ENCODE assay signal across 9 mouse cellular contexts in the genomic region with DNA sequence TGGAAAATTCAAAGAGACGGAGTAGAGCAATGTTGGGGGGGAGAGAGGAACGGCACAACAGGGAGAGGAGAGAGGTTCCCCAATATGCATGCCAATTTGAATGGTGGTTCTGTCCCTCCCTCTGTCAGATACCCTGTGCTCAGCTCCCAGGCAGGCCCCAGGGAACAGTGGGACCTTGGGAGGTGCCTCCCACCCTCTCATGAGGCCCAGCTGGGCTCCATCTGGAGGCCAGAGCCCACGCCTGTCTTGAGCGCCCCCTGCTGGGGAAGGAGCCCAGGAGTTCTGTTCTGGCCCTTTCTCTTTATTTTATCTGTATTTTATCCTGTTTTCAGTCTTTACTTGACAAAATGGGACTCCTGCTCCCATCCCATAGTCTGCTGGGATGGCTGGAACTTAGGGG. TPM values are rescaled to one million over a fixed set of nuclear protein-coding genes. Genes with fewer than 3 reads are reported as not detected.
DNase-seq lines count a peak whose midpoint lies in the region; ATAC-seq and TF ChIP-seq lines count a peak whose summit lies in the region.
"Had no signal": no experiment of that assay in that cellular context is flagged by ENCODE, and none has a peak within 500 bp of the region (broad histone marks: within the 10 kb centered on the region; RNA-seq: fewer than 3 reads in every experiment).

No protein-coding gene starts in this region.

- no peak overlapping the region for H3K9ac ChIP-seq in intestine, embryonic 14.5 days (ENCODE audit: low read length)
- no peak overlapping the region for H3K9ac ChIP-seq in intestine, embryonic 16.5 days (ENCODE audit: low read depth, low read length)
- H3K9ac ChIP-seq in liver, embryonic 13.5 days, result no peak overlapping the region
- H3K9ac ChIP-seq in hindbrain, embryonic 12.5 days, result no peak overlapping the region

- H3K27me3 ChIP-seq in intestine, embryonic 14.5 days (replicated peaks; ENCODE audit: control insufficient read depth, insufficient read depth, low read length), result peaks cover 2% of the 10 kb centered on the region; the same call in 1 of the 2 replicates
- no peaks in the 10 kb centered on the region for H3K27me3 ChIP-seq in intestine, embryonic 16.5 days (replicated peaks; ENCODE audit: control insufficient read depth, insufficient read depth, low read length)
- H3K27me3 ChIP-seq in E14TG2a.4 (ENCODE audit: insufficient read depth, low read length), result no peaks in the 10 kb centered on the region
- H3K27me3 ChIP-seq in liver, embryonic 13.5 days, result peaks cover 15% of the 10 kb centered on the region
- H3K27me3 ChIP-seq in spleen, adult 2 months (ENCODE audit: control insufficient read depth, insufficient read depth, low read length), result no peaks in the 10 kb centered on the region
- peaks cover 18% of the 10 kb centered on the region for H3K27me3 ChIP-seq in hindbrain, embryonic 12.5 days

- no peak overlapping the region for H3K4me2 ChIP-seq in intestine, embryonic 14.5 days (ENCODE audit: low read length)
- no peak overlapping the region for H3K4me2 ChIP-seq in intestine, embryonic 16.5 days (ENCODE audit: low read depth, low read length)
- H3K4me2 ChIP-seq in liver, embryonic 13.5 days, result no peak overlapping the region
- no peak overlapping the region for H3K4me2 ChIP-seq in hindbrain, embryonic 12.5 days (replicated peaks)

- peak; percentile 80 for DNase-seq in intestine, embryonic 14.5 days (ENCODE audit: low spot score)
- DNase-seq in brain, embryonic 14.5 days (ENCODE audit: low read depth), result peak; percentile 64
- DNase-seq in heart, postnatal 14 days, result peak; percentile 78 to 83
- peak; percentile 42 for DNase-seq in liver, embryonic 13.5 days
- peak in 1 of 2 experiments; percentile 66 for DNase-seq in spleen, adult 2 months (ENCODE audit: low read depth in 1 of 2, low spot score in 2 of 2)

- TF ChIP-seq POLR2A in brain, embryonic 14.5 days (IDR thresholded peaks at IDR 0.05; ENCODE audit: borderline replicate concordance, extremely low read depth, insufficient read depth, insufficient read length, poor library complexity, severe bottlenecking), result no peak
- no peak for TF ChIP-seq POLR2A in spleen, adult 2 months (IDR thresholded peaks at IDR 0.05; ENCODE audit: low read depth, low read length)

- intact Hi-C loops in heart, postnatal 14 days (cut with DNase I), result loop anchor here (1.0 to 5.0 kb wide), 2 partner anchors 48 to 87 kb away; no protein-coding TSS in a partner anchor

- H3K9me3 ChIP-seq in intestine, embryonic 14.5 days (ENCODE audit: control insufficient read depth, low read length), result no peaks in the 10 kb centered on the region
- H3K9me3 ChIP-seq in intestine, embryonic 16.5 days (ENCODE audit: control insufficient read depth, low read length), result no peaks in the 10 kb centered on the region
- H3K9me3 ChIP-seq in E14TG2a.4 (ENCODE audit: low read length), result no peaks in the 10 kb centered on the region
- H3K9me3 ChIP-seq in liver, embryonic 13.5 days (replicated peaks), result no peaks in the 10 kb centered on the region
- no peaks in the 10 kb centered on the region for H3K9me3 ChIP-seq in hindbrain, embryonic 12.5 days (replicated peaks)

- H3K36me3 ChIP-seq in intestine, embryonic 14.5 days (ENCODE audit: control insufficient read depth, insufficient read depth, low read length), result no peaks in the 10 kb centered on the region
- no peaks in the 10 kb centered on the region for H3K36me3 ChIP-seq in intestine, embryonic 16.5 days (ENCODE audit: control insufficient read depth, insufficient read depth, low read length)
- peaks cover 18% of the 10 kb centered on the region for H3K36me3 ChIP-seq in E14TG2a.4 (ENCODE audit: insufficient read depth, low read length)
- H3K36me3 ChIP-seq in liver, embryonic 13.5 days, result no peaks in the 10 kb centered on the region
- no peaks in the 10 kb centered on the region for H3K36me3 ChIP-seq in spleen, adult 2 months (ENCODE audit: control insufficient read depth, insufficient read depth, low read length)
- no peaks in the 10 kb centered on the region for H3K36me3 ChIP-seq in hindbrain, embryonic 12.5 days

- WGBS in intestine, embryonic 14.5 days, result 29% methylated on average over 4 of the region's 4 CpGs
- WGBS in intestine, embryonic 16.5 days, result 32% methylated on average over 4 of the region's 4 CpGs
- WGBS in liver, embryonic 13.5 days (ENCODE audit: insufficient replicate concordance), result 32% methylated on average over 4 of the region's 4 CpGs
- 41% methylated on average over 4 of the region's 4 CpGs for WGBS in spleen, adult 2 months
- 36% methylated on average over 4 of the region's 4 CpGs for WGBS in hindbrain, embryonic 12.5 days

- no peak overlapping the region for H3K4me3 ChIP-seq in intestine, embryonic 14.5 days (ENCODE audit: low read depth, low read length)
- H3K4me3 ChIP-seq in intestine, embryonic 16.5 days (ENCODE audit: low read length), result no peak overlapping the region
- no peak overlapping the region for H3K4me3 ChIP-seq in E14TG2a.4 (replicated peaks; ENCODE audit: low read length)
- no peak overlapping the region for H3K4me3 ChIP-seq in liver, embryonic 13.5 days (replicated peaks)
- H3K4me3 ChIP-seq in spleen, adult 2 months (ENCODE audit: extremely low read depth, insufficient read depth, insufficient read length), result no peak overlapping the region
- H3K4me3 ChIP-seq in hindbrain, embryonic 12.5 days, result no peak overlapping the region
- H3K4me3 ChIP-seq: myocyte had no signal

- H3K27ac ChIP-seq in intestine, embryonic 14.5 days (ENCODE audit: low read depth), result no peak overlapping the region
- no peak overlapping the region for H3K27ac ChIP-seq in intestine, embryonic 16.5 days (ENCODE audit: low read length)
- 0 out of 2 replicates have a peak overlapping the region, but pooled peaks have one; percentile 34 for H3K27ac ChIP-seq in liver, embryonic 13.5 days
- H3K27ac ChIP-seq in spleen, adult 2 months (ENCODE audit: insufficient read depth, low read length), result no peak overlapping the region
- H3K27ac ChIP-seq in hindbrain, embryonic 12.5 days, result no peak overlapping the region

- H3K4me1 ChIP-seq in intestine, embryonic 14.5 days (replicated peaks; ENCODE audit: control insufficient read depth, insufficient read depth, low read length), result no peaks in the 10 kb centered on the region
- H3K4me1 ChIP-seq in intestine, embryonic 16.5 days (ENCODE audit: control insufficient read depth, insufficient read depth, low read length), result no peaks in the 10 kb centered on the region
- peaks cover 66% of the 10 kb centered on the region for H3K4me1 ChIP-seq in E14TG2a.4 (replicated peaks; ENCODE audit: low read depth, low read length)
- H3K4me1 ChIP-seq in liver, embryonic 13.5 days (replicated peaks), result peaks cover 24% of the 10 kb centered on the region
- H3K4me1 ChIP-seq in spleen, adult 2 months (ENCODE audit: control insufficient read depth, insufficient read depth, insufficient read length), result no peaks in the 10 kb centered on the region
- no peaks in the 10 kb centered on the region for H3K4me1 ChIP-seq in hindbrain, embryonic 12.5 days

- peak; percentile 87 for TF ChIP-seq CTCF in E14TG2a.4 (conservative IDR thresholded peaks at IDR 0.05; ENCODE audit: low read length)
- peak; percentile 74 for TF ChIP-seq CTCF in brain, embryonic 14.5 days (IDR thresholded peaks at IDR 0.05; ENCODE audit: borderline replicate concordance, extremely low read depth, insufficient read depth, insufficient read length)
- peak; percentile 84; the same call in 1 of the 2 replicates for TF ChIP-seq CTCF in spleen, adult 2 months (IDR thresholded peaks at IDR 0.05; ENCODE audit: extremely low read depth, insufficient read depth, insufficient read length, insufficient replicate concordance)

- no peak for ATAC-seq in intestine, embryonic 14.5 days (replicated peaks; ENCODE audit: low FRiP score, low TSS enrichment, low read depth)
- no peak; the same call in 1 of the 2 replicates for ATAC-seq in intestine, embryonic 16.5 days
- no peak for ATAC-seq in liver, embryonic 13.5 days (ENCODE audit: low read depth)
- no peak for ATAC-seq in hindbrain, embryonic 12.5 days (ENCODE audit: low FRiP score)

RNA-seq across cellular contexts. Expression of gene Gm20479, which starts 27.5 kb away (rescaled TPM):
- polyA plus RNA-seq in intestine, embryonic 14.5 days (2014; fragmentation: Nextera tagmentation; extraction: Ambion mirVana), result 0.50 and 1.2 TPM in 2 replicates
- polyA plus RNA-seq in intestine, embryonic 16.5 days (2015; fragmentation: Nextera tagmentation; extraction: Ambion mirVana), result 1.6 TPM in 1 of 2 replicates, not detected in the other
- 0.20 TPM in 1 of 2 replicates, not detected in the other for polyA plus RNA-seq in brain, embryonic 14.5 days (2012; rRNA removed)
- total RNA-seq in heart, postnatal 14 days (2021), result under 1 TPM in 1 of 2 experiments, not detected in 1; 0.76 TPM
- 0.50 TPM in 1 of 2 replicates, not detected in the other for polyA plus RNA-seq in liver, embryonic 13.5 days (2015; fragmentation: Nextera tagmentation; extraction: Ambion mirVana)
- 0.47 and 0.54 TPM in 2 replicates for polyA plus RNA-seq in spleen, adult 2 months (2012; rRNA removed)
- polyA plus RNA-seq in hindbrain, embryonic 12.5 days (2016; fragmentation: Nextera tagmentation; extraction: Ambion mirVana), result 0.43 and 0.59 TPM in 2 replicates

RNA-seq across cellular contexts. Expression of gene Shkbp1, which starts 28.9 kb away (rescaled TPM):
- polyA plus RNA-seq in intestine, embryonic 14.5 days (2014; fragmentation: Nextera tagmentation; extraction: Ambion mirVana), result 39.8 and 40.0 TPM in 2 replicates
- polyA plus RNA-seq in intestine, embryonic 16.5 days (2015; fragmentation: Nextera tagmentation; extraction: Ambion mirVana), result 35.6 and 37.8 TPM in 2 replicates
- 142 and 232 TPM in 2 replicates for polyA plus RNA-seq in brain, embryonic 14.5 days (2012; rRNA removed)
- total RNA-seq in heart, postnatal 14 days (2021), result 1 to 10 TPM; 8.6 to 9.7 TPM
- polyA plus RNA-seq in liver, embryonic 13.5 days (2015; fragmentation: Nextera tagmentation; extraction: Ambion mirVana), result 23.1 and 25.0 TPM in 2 replicates
- 130 and 166 TPM in 2 replicates for polyA plus RNA-seq in spleen, adult 2 months (2012; rRNA removed)
- 72.4 and 76.2 TPM in 2 replicates for polyA plus RNA-seq in hindbrain, embryonic 12.5 days (2016; fragmentation: Nextera tagmentation; extraction: Ambion mirVana)

RNA-seq across cellular contexts. Expression of gene Ltbp4, which starts 47.2 kb away (rescaled TPM):
- polyA plus RNA-seq in intestine, embryonic 14.5 days (2014; fragmentation: Nextera tagmentation; extraction: Ambion mirVana), result 97.9 and 110 TPM in 2 replicates
- polyA plus RNA-seq in intestine, embryonic 16.5 days (2015; fragmentation: Nextera tagmentation; extraction: Ambion mirVana), result 70.2 and 79.2 TPM in 2 replicates
- polyA plus RNA-seq in brain, embryonic 14.5 days (2012; rRNA removed), result 24.3 and 24.4 TPM in 2 replicates
- 100 to 1,000 TPM; 354 to 358 TPM for total RNA-seq in heart, postnatal 14 days (2021)
- 3.6 and 3.9 TPM in 2 replicates for polyA plus RNA-seq in liver, embryonic 13.5 days (2015; fragmentation: Nextera tagmentation; extraction: Ambion mirVana)
- polyA plus RNA-seq in spleen, adult 2 months (2012; rRNA removed), result 157 and 164 TPM in 2 replicates
- polyA plus RNA-seq in hindbrain, embryonic 12.5 days (2016; fragmentation: Nextera tagmentation; extraction: Ambion mirVana), result 8.7 and 8.9 TPM in 2 replicates
